Mouse (Mus musculus) thymus, postnatal 0 days (tissue): Measurements from ENCODE around the gene Il16. TPM values are rescaled to one million over a fixed set of nuclear protein-coding genes. Genes with fewer than 3 reads are reported as not detected.

ENCODE experiments used
- DNase-seq: peaks from one replicate; pipeline ENCODE4 v3.0.0-alpha.2; 2015; ENCODE audit warnings: low spot score
- polyA plus RNA-seq: library from polyadenylated mRNA; unstranded; fragments of >200 nt; fragmentation: Nextera tagmentation; extraction: Ambion mirVana; gene quantifications from 2 replicates; pipeline ENCODE4 v1.2.1, GENCODE M21; 2015

Gene Il16
- polyA plus RNA-seq, 1 experiment from 2014 or later: 157 TPM

DNA sequence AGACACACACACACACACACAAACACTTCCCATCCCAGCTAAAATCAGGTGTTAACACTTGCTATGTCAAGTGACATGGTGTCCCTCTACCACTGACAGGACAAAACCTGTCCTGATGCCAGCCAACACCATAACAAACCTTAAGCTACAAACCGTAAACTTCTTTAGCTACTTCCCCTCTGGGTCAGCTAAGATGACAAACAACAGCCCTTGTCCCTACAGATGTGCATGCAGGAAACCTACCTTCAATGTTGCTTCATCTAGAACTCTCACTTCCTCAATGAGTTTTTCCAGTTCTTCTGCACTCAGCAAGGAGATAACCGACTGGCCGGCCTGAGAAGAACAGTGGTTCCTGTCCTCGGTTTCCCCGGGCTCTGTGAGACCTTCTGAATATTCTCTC, 94.9 kb downstream of the Il16 start:
- no peak for DNase-seq

GRCm38 (mm10) chr7:83648807-83649206, 96.7 kb downstream of the Il16 start:
- no peak for DNase-seq

DNA sequence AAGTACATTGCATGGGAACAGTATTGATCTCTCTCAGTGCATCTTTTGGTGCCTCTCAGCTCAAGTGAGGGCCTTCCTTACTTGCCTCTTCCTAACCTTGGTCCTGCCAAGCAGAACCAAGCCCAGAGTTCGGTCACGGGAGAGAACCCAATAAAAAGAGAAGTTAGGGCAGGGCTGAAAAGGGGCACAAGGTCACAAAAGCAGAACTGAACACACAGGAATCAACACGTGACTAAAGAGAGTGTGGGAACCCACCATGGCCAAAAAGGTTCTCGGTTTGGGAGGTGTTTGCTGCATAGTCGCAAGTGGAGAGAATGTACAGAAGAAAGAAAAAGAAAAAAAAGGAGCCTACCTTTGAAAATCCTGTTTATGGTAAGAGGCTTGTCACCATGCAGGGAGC, 100.0 kb downstream of the Il16 start:
- no peak for DNase-seq

- no peak for DNase-seq
Measured at GRCm38 (mm10) chr7:83644761-83645160, 100.8 kb downstream of the Il16 start.

- no peak for DNase-seq
Measured at GRCm38 (mm10) chr7:83643581-83643980, 101.9 kb downstream of the Il16 start.

DNA sequence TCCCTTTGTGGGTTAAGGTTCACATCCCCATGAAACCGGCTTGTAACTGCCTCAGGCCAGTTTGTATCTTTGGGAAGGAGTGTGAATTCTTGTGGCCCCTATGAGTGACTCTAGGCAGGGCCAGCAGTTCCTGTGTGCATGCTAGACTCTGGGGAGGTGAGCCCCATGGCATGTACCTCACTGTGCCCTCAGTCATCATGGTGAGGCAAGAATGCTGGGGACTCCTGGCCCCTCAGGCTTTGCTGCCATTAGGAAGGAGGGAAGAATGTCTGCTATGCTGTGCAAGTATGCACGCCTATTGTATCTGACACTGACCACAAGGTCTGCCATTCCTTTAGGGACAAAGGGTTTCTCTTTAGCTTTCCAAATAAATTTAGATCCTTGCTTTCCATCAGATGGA, 104.4 kb downstream of the Il16 start:
- DNase-seq: no peak

DNA sequence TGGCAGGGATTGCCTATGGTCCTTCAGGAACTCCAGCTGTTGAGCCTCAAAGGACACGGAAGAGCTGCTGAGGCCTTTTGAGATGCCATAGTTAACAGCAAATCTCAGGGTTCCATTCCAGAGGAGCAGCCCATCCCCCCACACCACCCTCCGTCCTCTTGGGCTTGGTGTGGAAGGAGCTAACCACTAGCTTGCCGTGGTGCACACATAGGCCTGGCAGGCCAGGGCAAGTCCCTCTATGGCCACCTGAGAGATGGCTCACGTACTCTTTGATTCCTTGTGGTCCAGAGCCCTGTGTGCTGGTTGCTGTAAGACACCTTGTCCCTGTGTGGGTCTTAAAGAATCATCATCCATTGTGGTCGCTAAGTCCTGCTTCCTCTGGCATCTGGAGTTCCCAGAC, 104.9 kb downstream of the Il16 start:
- no peak for DNase-seq

GRCm38 (mm10) chr7:83639084-83639483, 106.4 kb downstream of the Il16 start:
- DNase-seq: no peak

- no peak for DNase-seq
Measured at GRCm38 (mm10) chr7:83637781-83638583, 107.5 kb downstream of the Il16 start.

- no peak for DNase-seq
Measured at GRCm38 (mm10) chr7:83636425-83636824, 109.1 kb downstream of the Il16 start.

- DNase-seq: no peak
Measured at GRCm38 (mm10) chr7:83635726-83636125, 109.8 kb downstream of the Il16 start.

GRCm38 (mm10) chr7:83633856-83634255, 111.7 kb downstream of the Il16 start:
- no peak for DNase-seq

DNA sequence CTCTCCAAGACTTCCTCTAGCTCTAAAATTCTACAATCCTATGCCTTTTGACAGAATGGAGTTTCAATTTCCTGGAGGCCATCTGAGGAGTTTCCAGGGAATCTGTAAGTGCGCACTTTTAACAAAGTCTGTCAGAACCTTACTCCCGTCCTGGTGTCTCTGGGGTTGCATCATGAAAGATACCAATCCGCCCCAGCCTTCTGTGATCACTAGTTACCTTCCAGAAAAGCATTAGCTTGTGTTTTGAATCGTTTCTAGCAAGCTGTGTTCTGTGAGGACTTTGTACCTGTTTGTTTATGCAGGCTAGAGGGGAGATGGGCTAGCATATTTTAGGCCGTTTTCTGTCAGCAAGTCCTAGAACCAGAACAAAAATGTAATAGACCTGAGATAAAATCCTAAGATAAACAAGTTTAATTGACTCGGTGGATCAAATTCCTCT, 112.8 kb downstream of the Il16 start:
- DNase-seq: no peak

DNA sequence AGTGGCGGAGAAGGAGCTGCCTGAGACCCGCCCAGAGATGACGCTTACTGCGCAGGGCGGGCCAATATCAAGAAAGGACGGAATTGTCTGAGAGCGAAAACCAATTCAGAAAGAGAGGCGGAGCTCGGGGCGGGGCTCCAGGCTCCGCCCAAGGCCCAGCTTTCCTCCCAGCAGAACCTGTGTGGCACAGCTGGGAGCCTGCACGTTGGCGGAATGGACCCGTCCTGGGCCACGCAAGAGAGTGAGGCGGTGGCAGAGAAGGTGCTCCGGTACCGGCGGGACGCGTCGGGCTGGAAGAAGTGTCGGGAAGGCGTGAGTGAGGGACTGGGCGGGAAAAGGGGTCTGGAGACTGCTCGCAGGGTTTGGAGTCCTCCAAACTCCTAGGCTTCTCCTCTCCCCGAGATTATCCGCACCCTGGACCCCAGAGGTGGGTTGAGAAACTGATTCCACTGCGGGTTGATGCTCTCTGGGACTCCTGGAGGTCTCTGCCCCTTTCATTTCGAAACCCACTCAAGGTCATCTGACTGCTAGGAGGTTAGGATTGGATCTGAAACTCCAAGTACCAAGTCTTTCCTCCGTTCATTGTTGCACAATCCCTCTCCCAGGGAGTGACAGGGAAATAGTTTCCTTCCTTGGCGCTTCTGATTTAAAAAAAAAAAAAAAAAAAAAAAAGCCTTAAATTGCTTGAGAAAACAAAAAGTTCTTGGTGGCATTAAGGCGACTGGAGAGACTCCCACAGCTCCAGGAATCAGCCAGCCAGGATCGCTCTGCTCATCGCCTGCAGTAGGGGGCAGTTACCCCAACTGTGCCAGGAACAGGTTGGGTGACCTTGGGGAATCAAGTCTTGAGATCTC, 113.5 kb downstream of the Il16 start, which contains the start of gene Stard5:
Gene Stard5, plus strand, starts transcription at position 132 of the 854 bp plus-strand sequence.
- DNase-seq: peak; percentile 94

DNA sequence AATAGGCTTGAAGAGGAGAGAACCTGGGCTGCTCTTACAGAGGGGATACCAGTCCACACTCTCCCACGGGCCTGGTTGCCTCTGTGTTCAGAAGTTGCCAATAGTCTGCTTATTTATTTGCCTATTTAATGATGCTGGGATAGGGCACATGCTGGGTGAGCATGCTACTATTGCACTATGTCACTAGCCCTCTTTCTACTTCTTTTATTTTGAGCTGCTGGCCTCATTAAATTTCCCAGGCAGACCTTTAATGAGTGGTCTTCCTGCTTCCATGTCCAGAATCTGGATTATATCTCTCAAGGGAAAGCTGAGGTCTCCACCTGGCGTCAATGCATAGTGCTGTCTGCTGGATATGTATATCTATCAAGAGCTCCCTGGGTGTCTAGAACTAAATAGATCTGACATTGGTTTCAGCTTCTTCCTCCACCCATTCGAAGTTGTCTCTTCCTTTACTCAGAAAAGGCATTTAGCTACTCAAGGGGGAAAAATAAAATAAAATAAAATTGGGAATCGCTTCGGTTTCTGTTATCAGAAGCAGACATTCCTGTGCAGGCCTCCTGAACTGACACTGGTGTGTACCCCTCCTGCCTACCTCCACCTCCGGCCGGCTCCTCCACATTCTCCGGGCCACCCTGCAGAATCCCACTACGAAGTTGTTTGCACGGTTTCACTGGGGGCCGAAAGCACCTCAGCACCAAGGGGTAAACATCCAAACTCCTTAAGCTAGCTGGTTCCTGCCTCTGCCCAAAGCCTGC, 114.3 kb downstream of the Il16 start:
- DNase-seq: no peak

DNA sequence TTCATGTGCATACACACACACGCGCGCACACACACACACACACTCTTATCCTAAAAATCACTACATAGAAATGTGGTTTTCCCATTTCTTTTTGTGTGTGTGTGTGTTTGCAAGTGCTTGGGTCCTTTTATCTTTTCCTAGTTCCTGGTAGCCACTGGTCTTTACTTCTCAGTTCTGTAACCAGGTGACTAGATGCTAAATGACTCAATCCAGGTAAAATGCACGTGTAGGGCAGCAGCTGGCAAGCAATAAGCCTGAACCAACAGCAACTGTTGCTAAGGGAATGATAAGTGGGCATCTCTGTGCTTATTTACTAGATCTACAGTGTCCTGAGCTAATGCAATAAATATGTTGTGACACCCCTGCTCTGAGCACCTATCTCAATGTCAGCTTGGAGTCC, 118.2 kb downstream of the Il16 start:
- no peak for DNase-seq

GRCm38 (mm10) chr7:83626557-83627257, 118.8 kb downstream of the Il16 start:
- DNase-seq: no peak

DNA sequence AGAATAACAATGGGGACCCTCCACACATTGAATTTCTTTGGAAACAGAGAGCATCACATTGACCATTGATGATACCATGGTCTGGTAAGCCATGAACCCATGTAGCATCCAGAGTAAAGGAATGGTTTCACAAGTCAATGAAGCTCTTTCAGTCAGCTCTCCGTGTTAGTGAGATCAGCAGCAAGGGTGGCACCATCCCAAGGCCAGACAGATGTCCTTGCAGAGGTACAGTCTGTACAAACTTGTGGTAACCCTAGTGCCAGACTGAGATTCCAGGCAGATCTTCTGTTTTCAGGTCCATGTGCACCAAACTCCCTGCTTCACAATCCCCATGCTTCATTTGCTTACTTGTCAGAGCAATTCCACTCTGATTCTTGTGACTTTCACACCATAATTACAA, 121.5 kb downstream of the Il16 start:
- no peak for DNase-seq

DNA sequence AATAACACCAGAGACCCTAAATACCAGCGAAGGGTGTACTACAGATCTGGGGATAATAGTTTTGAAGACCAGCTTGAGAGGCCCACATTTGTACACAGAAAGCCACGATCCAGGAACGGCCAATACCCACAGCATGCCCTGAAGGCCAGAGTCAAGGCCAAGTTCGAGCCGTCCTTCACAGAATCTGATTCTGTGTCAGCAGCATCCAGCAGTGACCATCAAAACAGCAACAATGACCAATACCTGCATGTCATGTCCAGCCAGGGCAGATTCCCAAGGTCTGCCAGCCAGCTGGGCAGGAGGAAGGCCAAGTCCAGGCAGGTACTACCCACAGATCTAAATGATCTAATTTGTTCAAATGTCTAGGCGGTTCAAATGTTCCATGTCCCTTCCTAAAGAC, 122.9 kb downstream of the Il16 start:
- DNase-seq: no peak

DNA sequence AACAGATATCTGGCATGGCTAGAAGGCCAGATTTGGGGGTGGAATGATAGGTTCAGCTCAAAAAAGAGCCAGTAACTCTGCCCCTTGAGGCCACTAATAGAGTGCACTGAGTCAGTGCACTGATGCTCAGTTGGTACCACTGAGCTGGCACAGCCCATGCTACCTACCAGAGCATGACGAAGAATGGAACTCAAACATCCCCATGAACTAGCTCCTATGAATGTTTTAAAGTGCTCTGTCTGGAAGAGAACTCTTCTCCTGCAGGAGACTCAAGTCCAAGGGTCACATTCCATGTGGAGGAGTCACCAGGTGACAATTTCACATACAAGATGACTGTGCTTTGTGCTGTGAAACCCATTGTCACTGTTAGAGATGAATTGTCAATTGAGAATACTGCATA, 126.8 kb downstream of the Il16 start:
- DNase-seq: no peak

GRCm38 (mm10) chr7:83616268-83616667, 129.3 kb downstream of the Il16 start:
- no peak for DNase-seq
